ENCODE assay signal across 28 mouse cellular contexts in the genomic region with DNA sequence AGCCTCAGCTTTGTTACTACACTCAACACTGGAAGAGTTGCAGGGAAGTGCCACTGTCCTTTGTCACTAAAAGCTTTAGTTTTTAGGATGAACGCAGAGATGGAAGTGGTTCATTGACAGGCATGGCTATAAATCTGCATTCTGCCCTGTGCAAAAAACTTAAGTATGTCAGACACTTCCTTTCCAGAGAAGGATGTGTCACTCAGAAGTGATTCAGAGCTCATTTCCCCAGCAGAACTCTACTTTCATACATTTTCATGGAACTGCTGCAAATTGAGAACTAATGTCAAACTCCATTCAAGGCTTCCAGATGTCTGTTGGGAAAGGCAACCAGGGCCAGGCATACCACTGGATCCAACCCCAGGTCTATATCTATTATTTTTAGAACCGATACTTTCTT. TPM values are rescaled to one million over a fixed set of nuclear protein-coding genes. Genes with fewer than 3 reads are reported as not detected.
"Had no signal": no experiment of that assay in that cellular context is flagged by ENCODE, and none has a peak within 500 bp of the region (broad histone marks: within the 10 kb centered on the region; RNA-seq: fewer than 3 reads in every experiment).

No protein-coding gene starts in this region.

- H3K36me3 ChIP-seq: heart, embryonic 10.5 days; heart, embryonic 12.5 days; hindbrain, embryonic 10.5 days; hindbrain, embryonic 12.5 days; intestine, embryonic 15.5 days; limb, embryonic 13.5 days; limb, embryonic 15.5 days; liver, embryonic 12.5 days had no signal

- DNase-seq: gastrocnemius, adult 2 months; gastrocnemius, postnatal 10 days; gastrocnemius, postnatal 36 days; kidney, adult 18-20 months; kidney, adult 8-10 months; kidney, postnatal 10 days; kidney, postnatal 25 days; kidney, postnatal 4 days; left cerebral cortex, postnatal 4 days had no signal

- H3K4me3 ChIP-seq: gastrocnemius, adult 2 months; heart, embryonic 10.5 days; heart, embryonic 12.5 days; hindbrain, embryonic 10.5 days; hindbrain, embryonic 12.5 days; intestine, embryonic 15.5 days; layer of hippocampus, adult 2 months; left cerebral cortex, adult 2 months; limb, embryonic 13.5 days; limb, embryonic 15.5 days; liver, embryonic 12.5 days had no signal

- ATAC-seq: hindbrain, embryonic 16.5 days; inflammation-experienced regulatory T-cells, adult 6 months; intestine, embryonic 15.5 days; intestine, postnatal 0 days; liver, embryonic 12.5 days had no signal

- H3K27ac ChIP-seq: gastrocnemius, adult 2 months; heart, embryonic 10.5 days; hindbrain, embryonic 10.5 days; hindbrain, embryonic 12.5 days; hindbrain, embryonic 14.5 days; intestine, embryonic 15.5 days; layer of hippocampus, adult 2 months; left cerebral cortex, adult 2 months; limb, embryonic 13.5 days; limb, embryonic 15.5 days; liver, embryonic 12.5 days; liver, embryonic 14.5 days had no signal

RNA-seq across cellular contexts. Expression of a gene that starts 27.6 kb away (rescaled TPM):
- total RNA-seq: gastrocnemius, adult 2 months; gastrocnemius, postnatal 10 days; layer of hippocampus, postnatal 25 days had no signal

RNA-seq across cellular contexts. Expression of a gene that starts 37.5 kb away (rescaled TPM):
- polyA plus RNA-seq: heart, embryonic 10.5 days; heart, embryonic 12.5 days; heart, embryonic 14.5 days; hindbrain, embryonic 10.5 days; intestine, embryonic 15.5 days; kidney, embryonic 14.5 days; limb, embryonic 11.5 days; liver, embryonic 12.5 days had no signal
